Mouse (Mus musculus) cerebellum, adult 11 months (tissue): ENCODE results near the gene Sspn.

Experiments
- DNase-seq: peaks from one replicate; pipeline ENCODE4 v3.0.0; 2022

Sspn gene

DNA sequence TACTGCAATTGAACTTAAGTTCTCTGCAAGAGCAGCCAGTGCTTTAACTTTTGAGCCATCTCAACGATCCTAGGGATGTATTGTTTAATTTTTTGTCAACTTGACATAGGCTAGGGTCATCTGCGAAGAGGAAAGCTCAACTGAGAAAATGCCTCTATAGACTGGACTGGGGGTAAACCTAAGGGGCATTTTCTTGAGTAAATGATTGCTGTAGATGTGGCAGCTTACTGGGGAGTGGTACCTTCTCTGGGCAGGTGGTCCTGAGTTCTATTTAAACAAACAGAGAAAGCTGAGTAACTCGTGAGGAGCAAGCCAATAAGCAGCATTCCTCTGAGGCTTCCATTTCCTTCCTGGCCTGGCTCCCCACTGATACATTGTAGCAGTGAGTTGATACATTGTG, at the start of gene Sspn:
Gene Sspn, plus strand, starts transcription at position 301 of the 400 bp plus-strand sequence.
- DNase-seq = no peak

DNA sequence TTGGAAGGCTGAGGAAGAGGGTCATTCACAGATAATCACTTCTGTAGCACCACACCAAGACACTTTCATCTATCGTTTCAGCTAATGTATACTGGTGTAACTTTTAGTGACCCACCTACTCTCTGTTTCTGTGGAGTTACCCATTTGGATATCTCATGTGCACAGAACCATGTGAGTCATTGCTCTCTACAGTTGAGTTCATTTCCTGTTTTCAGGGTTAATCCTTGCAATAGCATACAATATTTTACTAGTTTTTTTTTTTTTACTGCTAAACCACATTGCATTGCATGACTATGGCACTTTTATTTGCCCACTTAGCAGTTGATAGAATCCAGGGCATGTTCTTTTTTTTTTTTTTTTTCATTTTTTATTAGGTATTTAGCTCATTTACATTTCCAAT, 48.4 kb upstream of the Sspn start:
- DNase-seq = no peak

DNA sequence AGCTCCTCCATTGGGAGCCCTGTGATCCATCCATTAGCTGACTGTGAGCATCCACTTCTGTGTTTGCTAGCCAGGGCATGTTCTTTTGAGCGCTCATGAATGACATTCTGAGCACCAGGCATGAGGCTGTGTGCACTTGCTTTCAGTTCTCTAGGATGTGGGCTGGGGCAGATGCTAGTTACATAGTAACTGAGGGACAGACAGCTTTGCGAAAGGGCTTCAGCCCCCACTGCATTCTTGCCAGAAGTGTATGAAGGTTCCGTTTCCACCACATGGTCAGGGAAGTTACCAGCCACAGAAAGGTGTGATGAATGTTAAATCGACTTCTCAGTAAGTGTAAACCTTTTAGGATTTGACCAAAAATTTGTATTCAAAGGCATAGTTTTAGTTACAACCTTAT, 47.8 kb upstream of the Sspn start:
- no peak for DNase-seq

GRCm38 (mm10) chr6:145885069-145885468, 46.4 kb upstream of the Sspn start:
- no peak for DNase-seq

DNA sequence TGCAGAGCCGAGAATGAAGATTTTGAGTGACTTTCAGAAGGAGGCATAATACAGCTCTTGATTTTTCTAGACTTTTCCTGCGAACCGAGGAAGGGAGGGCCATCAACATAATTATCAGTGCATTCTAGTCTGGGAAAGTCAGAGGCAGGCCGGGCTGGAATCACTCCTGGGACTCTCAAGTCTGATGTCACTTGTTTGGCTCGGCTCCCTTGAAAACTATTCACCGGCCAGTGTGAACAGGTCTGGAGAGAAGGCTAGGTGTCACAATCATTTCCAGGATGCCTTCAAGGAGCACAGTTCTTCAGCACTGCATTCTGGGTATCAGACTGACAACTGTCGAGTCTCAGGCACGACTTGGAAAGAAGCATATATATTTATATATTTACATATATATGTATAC, 45.2 kb upstream of the Sspn start:
- DNase-seq = no peak

- no peak for DNase-seq
Measured at GRCm38 (mm10) chr6:145887719-145888118, 43.7 kb upstream of the Sspn start.

- no peak for DNase-seq
Measured at GRCm38 (mm10) chr6:145891951-145892350, 39.5 kb upstream of the Sspn start.

- DNase-seq = no peak
Measured at GRCm38 (mm10) chr6:145892381-145893265, 38.8 kb upstream of the Sspn start.

DNA sequence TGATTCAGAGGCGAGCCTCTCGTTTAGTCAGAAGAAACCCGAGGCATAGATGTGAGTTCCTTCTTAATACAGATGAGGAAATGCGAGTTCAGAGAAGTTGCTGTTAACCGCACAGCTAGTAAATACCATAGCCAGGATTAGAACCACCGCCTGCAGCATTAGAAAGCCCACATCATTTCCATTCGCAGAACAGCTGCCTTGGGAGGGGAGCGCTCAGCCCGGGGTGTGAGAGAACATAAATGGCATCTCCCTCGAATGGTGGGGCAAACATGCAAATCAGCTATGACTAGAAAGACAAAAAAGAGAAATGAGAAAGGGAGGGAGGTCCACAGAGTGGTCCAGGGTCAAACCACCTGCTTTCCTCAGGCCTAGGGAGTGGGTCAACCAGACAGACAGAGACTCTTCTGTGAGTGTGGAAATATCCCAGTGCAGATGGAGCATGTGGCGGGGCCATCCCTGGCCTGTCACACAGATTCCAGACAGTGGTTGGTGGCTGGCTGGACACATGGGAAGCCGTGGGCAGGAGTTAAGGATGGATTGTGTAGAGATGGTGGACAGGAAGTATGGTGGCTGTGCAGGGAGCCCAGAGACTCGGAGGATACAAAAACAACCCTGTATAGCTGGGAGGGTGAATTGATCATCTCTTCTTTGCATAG, 37.9 kb upstream of the Sspn start:
- no peak for DNase-seq

GRCm38 (mm10) chr6:145894669-145895342, 36.6 kb upstream of the Sspn start:
- no peak for DNase-seq

DNA sequence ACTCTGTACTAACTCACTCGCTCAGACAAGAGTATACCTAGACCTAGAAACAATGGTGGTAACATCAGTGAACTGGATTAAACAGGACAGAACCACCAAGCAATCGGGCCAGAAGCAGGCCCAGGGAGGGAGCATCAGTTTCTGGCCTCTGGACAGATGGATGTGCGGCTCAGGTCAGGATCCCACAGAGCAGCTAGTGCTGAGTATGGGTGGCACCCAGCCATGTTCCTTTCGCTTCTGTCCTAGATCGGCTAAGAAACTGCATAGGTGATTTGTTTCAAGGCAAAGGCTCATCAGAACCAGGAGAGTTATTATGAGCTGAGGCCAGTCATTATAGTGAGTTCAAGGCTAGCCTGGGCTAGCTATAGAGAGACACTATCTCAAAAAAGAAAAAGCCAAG, 27.3 kb upstream of the Sspn start:
- DNase-seq = no peak

DNA sequence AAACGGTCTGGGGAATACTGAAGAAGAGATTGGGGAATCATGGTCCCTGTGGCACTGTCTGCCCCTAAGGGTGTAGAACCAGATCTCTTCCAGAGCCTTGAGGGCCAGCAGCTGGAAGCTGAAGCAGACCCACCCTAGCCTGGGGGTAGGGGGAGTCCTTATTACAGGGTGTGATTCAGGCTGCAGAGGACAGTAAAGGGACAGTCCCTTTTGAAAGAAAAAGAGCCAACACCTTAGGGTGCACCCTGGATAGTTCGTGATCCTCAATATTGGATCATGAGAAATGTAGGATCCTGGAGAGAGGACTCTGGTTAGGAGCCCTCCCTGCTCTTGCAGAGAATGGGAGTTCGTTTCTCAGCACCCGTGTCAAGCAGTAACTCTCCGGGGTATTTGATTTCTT, 26.8 kb upstream of the Sspn start:
- no peak for DNase-seq

DNA sequence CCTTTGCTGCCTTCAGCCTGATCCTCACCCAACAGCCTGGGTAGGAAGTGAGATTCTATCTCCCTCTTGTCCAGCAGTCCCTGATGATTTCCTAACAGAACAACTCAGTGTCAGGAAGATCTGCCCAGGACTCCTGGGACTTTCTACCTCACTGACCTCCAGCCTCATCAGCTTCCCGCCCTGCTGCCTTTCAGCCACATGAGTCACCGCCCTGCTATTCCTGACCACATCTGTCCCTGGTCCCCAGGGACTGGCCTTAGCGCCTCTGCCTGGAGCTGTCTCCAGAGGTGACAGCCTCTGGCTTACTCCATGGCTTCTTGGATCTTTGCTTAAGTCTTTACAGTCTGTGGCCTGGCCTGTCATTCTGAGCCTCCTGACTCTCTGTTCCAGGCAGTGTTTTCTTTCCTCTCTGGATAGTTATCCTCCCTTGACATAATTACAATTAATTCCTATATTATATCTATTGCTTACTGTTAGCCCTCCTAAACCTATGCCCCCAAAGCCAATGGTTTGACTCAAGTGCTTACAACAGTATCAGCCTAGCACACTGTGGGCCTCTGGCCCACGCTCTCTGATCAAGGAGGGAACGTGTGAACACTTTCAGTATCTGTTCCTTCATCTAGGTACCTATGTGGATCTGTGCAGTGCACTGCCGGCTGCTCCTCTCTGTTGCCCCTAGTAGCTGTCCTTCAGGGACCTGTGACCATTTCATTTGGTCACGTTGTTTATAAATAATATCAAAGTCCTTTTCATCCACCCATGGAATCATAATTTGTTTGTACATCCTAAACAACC, 25.1 kb upstream of the Sspn start:
- DNase-seq = no peak

DNA sequence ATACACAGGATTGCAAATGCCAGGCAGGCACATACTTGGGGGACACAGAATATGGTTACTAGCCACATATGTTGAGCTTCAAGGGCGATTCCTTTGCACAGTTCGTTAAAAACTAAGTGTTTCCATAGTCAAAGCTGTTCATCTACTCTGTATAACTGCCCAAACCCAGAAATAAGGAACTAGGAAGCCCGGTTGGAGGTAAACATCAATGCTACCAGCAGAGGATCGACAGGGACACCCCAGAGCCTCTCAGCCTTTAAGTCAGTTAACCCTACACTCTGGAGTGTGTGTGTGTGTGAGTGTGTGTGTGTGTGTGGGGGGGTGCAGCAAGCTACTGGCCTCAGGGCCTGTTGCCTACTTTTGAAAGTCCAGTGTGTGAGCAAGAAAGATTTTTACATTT, 21.5 kb upstream of the Sspn start:
- DNase-seq = no peak

DNA sequence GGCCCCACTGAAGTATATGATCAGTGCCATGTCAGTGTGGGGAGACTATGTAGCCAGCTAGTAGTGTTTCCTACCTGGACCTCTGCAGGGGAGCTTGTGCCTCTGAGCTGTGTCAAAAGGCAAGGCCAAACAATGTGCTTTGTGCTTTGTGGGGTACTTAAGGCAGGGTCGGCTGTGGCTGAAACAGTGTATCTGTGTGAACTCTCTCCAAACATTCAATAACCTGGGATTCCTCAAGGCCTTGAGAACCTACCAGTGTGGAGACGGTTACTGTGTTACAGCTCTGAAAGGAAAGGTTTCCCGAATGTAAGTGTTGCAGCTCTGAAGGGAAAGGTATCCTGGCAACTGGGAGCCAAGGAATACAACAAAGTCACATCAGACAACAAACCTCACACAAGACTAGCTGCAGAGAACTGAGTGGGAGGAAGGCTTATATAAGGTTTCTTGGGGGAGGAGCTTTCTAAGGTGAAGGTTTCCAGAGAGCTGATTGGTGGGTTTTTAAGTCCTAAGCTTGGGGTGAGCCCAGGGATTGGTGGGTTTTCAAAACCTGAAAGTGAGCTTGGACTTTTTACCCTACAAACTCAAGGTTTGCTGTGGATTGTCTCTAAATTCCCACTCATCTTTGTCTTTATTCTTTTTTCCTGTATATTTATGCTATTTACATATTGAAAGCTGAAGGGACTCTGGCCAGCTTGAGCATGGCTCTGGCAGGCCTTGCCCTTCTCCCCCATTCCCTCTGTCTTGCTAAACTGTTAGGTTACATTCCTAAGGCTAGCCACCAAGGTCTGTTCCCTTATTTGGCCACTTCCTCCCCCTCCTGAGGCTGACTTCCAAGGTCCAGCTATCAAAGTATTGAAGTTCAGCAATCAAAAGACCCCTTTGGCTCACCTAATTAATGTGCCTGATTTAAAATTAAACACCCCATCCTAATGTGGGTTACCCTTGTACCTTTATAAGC, 20.7 kb upstream of the Sspn start:
- no peak for DNase-seq

DNA sequence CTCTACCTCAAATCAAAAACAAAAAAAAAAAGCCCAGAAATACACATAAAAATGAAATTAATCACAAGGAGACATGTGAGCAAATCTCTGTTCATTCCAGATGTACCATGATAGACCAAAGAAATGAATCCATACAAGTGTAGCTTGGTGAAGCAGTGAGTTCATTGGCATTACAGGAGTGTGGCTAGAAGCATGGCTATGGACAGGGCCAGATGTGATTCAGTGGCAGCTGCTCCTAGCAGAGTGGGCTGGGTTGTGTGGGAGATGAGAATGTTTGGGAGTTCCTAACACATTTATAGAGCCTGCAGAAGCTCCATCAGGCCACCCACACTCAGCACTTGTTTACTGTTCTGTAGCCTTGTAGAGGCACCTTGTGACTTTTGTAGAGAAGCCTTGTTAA, 19.2 kb upstream of the Sspn start:
- DNase-seq = no peak

GRCm38 (mm10) chr6:145915435-145915834, 16.0 kb upstream of the Sspn start:
- no peak for DNase-seq

DNA sequence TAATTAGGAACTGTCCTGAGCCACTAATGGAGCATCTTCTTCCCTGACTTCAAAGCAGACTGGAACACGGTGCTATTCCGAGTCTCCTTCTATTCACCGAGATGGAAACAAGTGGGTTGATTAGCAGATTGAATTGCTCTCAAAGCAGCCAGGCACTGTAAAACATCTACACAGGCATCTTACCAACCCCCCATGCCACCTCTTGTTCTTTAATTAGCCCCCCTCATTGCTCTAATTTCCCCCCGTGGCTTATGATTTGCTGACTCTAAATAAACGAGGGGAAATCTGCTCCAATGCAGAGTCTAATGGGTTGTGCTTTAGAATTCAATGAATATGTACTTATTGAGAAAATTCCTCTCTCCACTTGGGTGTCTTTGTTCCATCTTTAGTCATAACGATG, 15.0 kb upstream of the Sspn start:
- DNase-seq = no peak

DNA sequence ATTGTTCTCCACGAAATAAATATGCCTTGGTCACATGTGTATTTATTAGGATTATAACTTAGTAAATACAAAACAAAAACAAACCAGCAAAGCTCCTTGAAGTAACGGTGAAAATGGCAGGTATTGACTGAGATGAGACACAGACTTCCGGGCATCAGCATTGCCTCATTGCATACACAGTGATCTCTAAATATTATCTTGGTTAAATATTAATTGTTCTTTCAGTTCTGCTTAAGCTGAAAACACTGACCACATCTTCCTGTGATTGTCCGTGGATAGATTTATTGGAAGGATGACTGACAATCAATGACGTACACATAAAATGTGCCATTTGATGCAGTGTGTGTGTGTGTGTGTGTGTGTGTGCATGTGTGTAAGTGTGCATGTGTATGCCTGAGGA, 13.2 kb upstream of the Sspn start:
- DNase-seq = no peak

- DNase-seq = no peak
Measured at GRCm38 (mm10) chr6:145923594-145923993, 7.8 kb upstream of the Sspn start.

DNA sequence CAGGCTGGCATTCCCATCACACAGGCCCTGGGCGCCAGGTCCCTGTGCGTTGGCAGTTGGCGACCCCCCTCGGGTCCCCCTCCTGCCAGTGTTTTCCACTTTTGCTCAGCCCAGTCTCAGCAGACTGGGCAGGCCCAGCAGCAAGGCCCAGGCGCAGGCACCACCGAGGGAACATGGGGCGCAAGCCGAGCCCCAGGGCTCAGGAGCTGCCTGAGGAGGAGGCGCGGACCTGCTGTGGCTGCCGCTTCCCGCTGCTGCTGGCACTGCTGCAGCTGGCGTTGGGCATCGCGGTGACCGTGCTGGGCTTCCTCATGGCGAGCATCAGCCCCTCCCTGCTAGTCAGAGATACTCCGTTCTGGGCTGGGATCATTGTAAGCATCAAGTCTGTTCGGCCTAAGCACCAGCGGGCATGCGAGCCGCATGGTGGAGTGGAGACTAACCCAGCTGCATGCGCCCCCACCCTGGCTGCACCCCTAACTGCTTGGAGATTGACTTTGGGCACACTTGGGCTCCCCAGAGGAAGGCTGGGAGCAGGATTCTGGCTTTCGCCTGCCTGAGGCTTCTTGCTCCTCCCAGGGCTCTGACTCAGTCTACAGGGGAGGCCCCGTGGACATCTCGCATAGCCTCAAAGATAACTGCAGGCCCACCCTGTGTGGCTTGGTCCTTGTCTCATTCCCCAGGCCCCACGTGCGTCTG, 2.7 kb downstream of the Sspn start:
- DNase-seq = peak; percentile 61
